Mouse (Mus musculus) heart, postnatal 0 days (tissue): ENCODE measurements around the gene Ntn3. TPM values are rescaled to one million over a fixed set of nuclear protein-coding genes. Genes with fewer than 3 reads are reported as not detected.

ENCODE experiments used
- ATAC-seq: fragments of 200-750 bp; cut with Nextera tagmentation; 2 replicates; pipeline ENCODE4 v1.8.0; 2017; ENCODE audit warnings: low read depth, moderate number of reproducible peaks, moderate library complexity; ENCODE audit not compliant: insufficient read depth
- DNase-seq: peaks from one replicate; pipeline ENCODE4 v3.0.0-alpha.2; 2016; ENCODE audit warnings: low spot score
- H3K27ac ChIP-seq: fragments of 300-500 bp; sonication (generic); 2 replicates; pipeline ENCODE4 v1.5.1; 2014; ENCODE audit warnings: low read depth, mild to moderate bottlenecking
- H3K27me3 ChIP-seq: fragments of 300-500 bp; sonication (generic); 2 replicates; pipeline ENCODE4 v1.6.1; 2014; ENCODE audit warnings: low read length, mixed read lengths; ENCODE audit not compliant: control insufficient read depth, insufficient read depth
- H3K36me3 ChIP-seq: fragments of 300-500 bp; sonication (generic); replicated peaks from 2 replicates; pipeline ENCODE4 v1.6.1; 2014; ENCODE audit warnings: low read length, mixed read lengths; ENCODE audit not compliant: control insufficient read depth, insufficient read depth
- H3K4me1 ChIP-seq: fragments of 300-500 bp; sonication (generic); 2 replicates; pipeline ENCODE4 v1.6.1; 2014; ENCODE audit warnings: antibody characterized with exemption; ENCODE audit not compliant: control insufficient read depth, insufficient read depth
- H3K4me2 ChIP-seq: fragments of 300-500 bp; sonication (generic); 2 replicates; pipeline ENCODE4 v1.6.1; 2014; ENCODE audit warnings: low read depth, mild to moderate bottlenecking, low read length, moderate library complexity
- H3K4me3 ChIP-seq: fragments of 300-500 bp; sonication (generic); 2 replicates; pipeline ENCODE4 v1.5.1; 2014; ENCODE audit warnings: low read depth, low read length
- H3K9ac ChIP-seq: fragments of 300-500 bp; sonication (generic); replicated peaks from 2 replicates; pipeline ENCODE4 v1.6.1; 2014; ENCODE audit warnings: low read depth, low read length, mixed read lengths
- H3K9me3 ChIP-seq: fragments of 300-500 bp; sonication (generic); replicated peaks from 2 replicates; pipeline ENCODE4 v1.6.1; 2016; ENCODE audit warnings: low read length; ENCODE audit not compliant: control insufficient read depth
- CTCF ChIP-seq: IDR thresholded peaks from 2 replicates; pipeline ENCODE4 v1.5.1; 2016; ENCODE audit warnings: antibody characterized with exemption, control low read depth, low read depth
- EP300 ChIP-seq: IDR thresholded peaks from 2 replicates; pipeline ENCODE4 v1.6.1; 2016; ENCODE audit warnings: antibody characterized with exemption, low read depth
- WGBS: fragments of 180-500 bp; shearing (Covaris S2); extraction: QIAGEN DNeasy Blood & Tissue Kit; methylation state at CpG from one replicate; pipeline ENCODE4 v1.1.7; 2014; 5-methylcytosine and 5-hydroxymethylcytosine counted together
- polyA plus RNA-seq: library from polyadenylated mRNA; unstranded; fragments of >200 nt; fragmentation: Nextera tagmentation; extraction: Ambion mirVana; gene quantifications from 2 replicates; pipeline ENCODE4 v1.2.1, GENCODE M21; 2015
- total RNA-seq: library from RNA; depleted of rRNA; stranded (reverse); fragments of >200 nt; gene quantifications from 2 replicates; pipeline ENCODE4 v1.2.3, GENCODE M21; 2014; ENCODE audit warnings: low replicate concordance

Gene Ntn3
- total and polyA plus RNA-seq, 2 experiments from 2014 or later, result 0.59 to 7.3 TPM

- Histone ChIP-seq H3K4me2 (peak overlapping the region; percentile 92), H3K4me1 (peaks cover 52% of the 10 kb centered on the region), H3K9ac (no peak overlapping the region), H3K36me3 (no peaks in the 10 kb centered on the region), H3K4me3 (peak overlapping the region; percentile 70), H3K27ac (no peak overlapping the region), H3K9me3 (no peaks in the 10 kb centered on the region), H3K27me3 (peaks cover 45% of the 10 kb centered on the region)
- no peak for DNase-seq
- 5% methylated on average over 15 of the region's 15 CpGs for WGBS
- peak; percentile 22; the same call in 1 of the 2 replicates for ATAC-seq
- TF ChIP-seq CTCF, result no peak
- no peak for TF ChIP-seq EP300
These were observed 3.4 kb downstream of the Ntn3 start for GRCm38 (mm10) chr17:24205908-24206361.

- ATAC-seq (peak; percentile 79), DNase-seq (peak; percentile 76)
- H3K27ac ChIP-seq, result peak within 1 kb of the TSS; percentile 11
- peaks cover 40% of the 10 kb centered on the region for H3K27me3 ChIP-seq
- H3K4me3 ChIP-seq, result peak within 1 kb of the TSS; percentile 70
- no peaks in the 10 kb centered on the region for H3K36me3 ChIP-seq
- peak within 1 kb of the TSS; percentile 92 for H3K4me2 ChIP-seq
- WGBS, result under 1% methylated on average over 65 of the region's 65 CpGs
- TF ChIP-seq CTCF (no peak), EP300 (no peak)
- H3K9me3 ChIP-seq, result no peaks in the 10 kb centered on the region
- peak within 1 kb of the TSS; percentile 45 for H3K9ac ChIP-seq
- H3K4me1 ChIP-seq, result peaks cover 52% of the 10 kb centered on the region
These were observed 3.9 kb downstream of the Ntn3 start, which contains the start of gene Tbc1d24 for GRCm38 (mm10) chr17:24205284-24205888. Tbc1d24 (minus strand) TSS chr17:24205562.

- peak overlapping the region; percentile 45 for H3K9ac ChIP-seq
- peak overlapping the region; percentile 70 for H3K4me3 ChIP-seq
- H3K4me1 ChIP-seq, result peaks cover 55% of the 10 kb centered on the region
- no peaks in the 10 kb centered on the region for H3K9me3 ChIP-seq
- H3K27me3 ChIP-seq, result peaks cover 35% of the 10 kb centered on the region
- H3K4me2 ChIP-seq, result peak overlapping the region; percentile 92
- DNase-seq (no peak), ATAC-seq (no peak)
- 7% methylated on average over 7 of the region's 7 CpGs for WGBS
- TF ChIP-seq EP300, result no peak
- TF ChIP-seq CTCF, result no peak
- H3K36me3 ChIP-seq, result no peaks in the 10 kb centered on the region
- H3K27ac ChIP-seq, result peak overlapping the region; percentile 11; the same call in 1 of the 2 replicates
These were observed 4.5 kb downstream of the Ntn3 start for GRCm38 (mm10) chr17:24204846-24205245.

- ATAC-seq, result no peak
- Histone ChIP-seq H3K9me3 (no peaks in the 10 kb centered on the region), H3K9ac (no peak overlapping the region), H3K36me3 (no peaks in the 10 kb centered on the region), H3K4me1 (peaks cover 56% of the 10 kb centered on the region), H3K27ac (no peak overlapping the region), H3K4me2 (peak overlapping the region; percentile 92), H3K27me3 (peaks cover 28% of the 10 kb centered on the region), H3K4me3 (no peak overlapping the region)
- no peak for DNase-seq
- WGBS, result 36% methylated on average over 3 of the region's 3 CpGs
- TF ChIP-seq CTCF (no peak), EP300 (no peak)
These were observed 5.5 kb downstream of the Ntn3 start for GRCm38 (mm10) chr17:24203611-24204534.

- H3K4me2 ChIP-seq, result no peak overlapping the region
- WGBS, result 28% methylated on average over 4 of the region's 4 CpGs
- no peaks in the 10 kb centered on the region for H3K9me3 ChIP-seq
- DNase-seq (no peak), ATAC-seq (no peak)
- H3K36me3 ChIP-seq, result no peaks in the 10 kb centered on the region
- TF ChIP-seq CTCF (no peak), EP300 (no peak)
- no peak overlapping the region for H3K9ac ChIP-seq
- H3K27me3 ChIP-seq, result peaks cover 23% of the 10 kb centered on the region
- peaks cover 50% of the 10 kb centered on the region for H3K4me1 ChIP-seq
- H3K4me3 ChIP-seq, result no peak overlapping the region
- no peak overlapping the region for H3K27ac ChIP-seq
These were observed 6.3 kb downstream of the Ntn3 start for GRCm38 (mm10) chr17:24203068-24203467.
